Mouse (Mus musculus): Measurements from ENCODE around the gene Shank2.

GRCm38 (mm10) chr7:144037541-144037940 is 35.8 kb downstream of the Shank2 start:
- no peak for TF ChIP-seq CTCF (IDR thresholded peaks at IDR 0.05; ENCODE audit: control insufficient read depth, insufficient read depth, low read length)
- no peak for TF ChIP-seq POLR2A (IDR thresholded peaks at IDR 0.05; ENCODE audit: borderline replicate concordance, control insufficient read depth, low read depth, low read length)

Measured in bone marrow, adult 2 months (tissue).